Mouse (Mus musculus): Measurements from ENCODE around the gene Akt3. TPM values are rescaled to one million over a fixed set of nuclear protein-coding genes. Genes with fewer than 3 reads are reported as not detected.

Gene Akt3
- polyA plus RNA-seq, 1 experiment from 2014 or later, result 1.7 TPM

- Histone ChIP-seq H3K36me3 (ENCODE audit: control insufficient read depth, insufficient read depth) (no peaks in the 10 kb centered on the region), H3K27me3 (replicated peaks; ENCODE audit: control insufficient read depth, insufficient read depth, low read length) (no peaks in the 10 kb centered on the region), H3K4me1 (replicated peaks; ENCODE audit: control insufficient read depth, insufficient read depth, low read length) (no peaks in the 10 kb centered on the region), H3K4me3 (ENCODE audit: low read depth, low read length) (no peak overlapping the region), H3K4me2 (replicated peaks; ENCODE audit: low read depth) (no peak overlapping the region), H3K9me3 (ENCODE audit: control insufficient read depth) (no peaks in the 10 kb centered on the region), H3K27ac (ENCODE audit: low read depth, low read length) (no peak overlapping the region), H3K9ac (ENCODE audit: low read depth, low read length) (no peak overlapping the region)
- TF ChIP-seq CTCF (IDR thresholded peaks at IDR 0.05; ENCODE audit: low read depth), result no peak
- ATAC-seq, result no peak
- 56% methylated on average over 1 of the region's 1 CpGs for WGBS
These were observed 63.7 kb downstream of the Akt3 start for GRCm38 (mm10) chr1:177194324-177194723.

GRCm38 (mm10) chr1:177191623-177192022 lies 66.4 kb downstream of the Akt3 start:
- no peak overlapping the region for H3K4me2 ChIP-seq (replicated peaks; ENCODE audit: low read depth)
- WGBS, result 74% methylated on average over 3 of the region's 3 CpGs
- H3K9ac ChIP-seq (ENCODE audit: low read depth, low read length), result no peak overlapping the region
- H3K4me1 ChIP-seq (replicated peaks; ENCODE audit: control insufficient read depth, insufficient read depth, low read length), result no peaks in the 10 kb centered on the region
- H3K27ac ChIP-seq (ENCODE audit: low read depth, low read length), result no peak overlapping the region
- ATAC-seq, result no peak
- no peaks in the 10 kb centered on the region for H3K27me3 ChIP-seq (replicated peaks; ENCODE audit: control insufficient read depth, insufficient read depth, low read length)
- H3K4me3 ChIP-seq (ENCODE audit: low read depth, low read length), result no peak overlapping the region
- H3K9me3 ChIP-seq (ENCODE audit: control insufficient read depth), result no peaks in the 10 kb centered on the region
- no peak for TF ChIP-seq CTCF (IDR thresholded peaks at IDR 0.05; ENCODE audit: low read depth)
- H3K36me3 ChIP-seq (ENCODE audit: control insufficient read depth, insufficient read depth), result no peaks in the 10 kb centered on the region

DNA sequence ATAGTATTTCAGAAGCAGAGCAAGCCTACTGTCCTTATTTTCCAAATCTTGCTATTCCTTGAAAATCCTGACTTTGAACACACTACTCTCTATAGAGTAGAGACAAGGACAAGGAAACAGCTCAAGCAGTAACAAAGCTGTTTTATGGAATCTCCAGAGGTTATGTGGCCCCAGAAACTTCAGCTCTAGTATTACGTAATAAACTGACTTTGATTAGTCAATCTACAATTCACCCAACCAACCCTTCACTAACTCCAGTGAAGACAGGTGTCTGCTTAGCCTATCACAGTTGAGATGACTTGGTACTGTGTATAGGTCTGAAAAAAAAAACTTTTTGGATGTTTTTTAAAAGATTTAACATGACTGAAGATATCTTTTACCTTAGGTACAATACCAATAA lies 67.6 kb downstream of the Akt3 start:
- H3K4me2 ChIP-seq (replicated peaks; ENCODE audit: low read depth), result no peak overlapping the region
- H3K27ac ChIP-seq (ENCODE audit: low read depth, low read length), result no peak overlapping the region
- no peak for TF ChIP-seq CTCF (IDR thresholded peaks at IDR 0.05; ENCODE audit: low read depth)
- no peak for ATAC-seq
- no peaks in the 10 kb centered on the region for H3K36me3 ChIP-seq (ENCODE audit: control insufficient read depth, insufficient read depth)
- no peaks in the 10 kb centered on the region for H3K9me3 ChIP-seq (ENCODE audit: control insufficient read depth)
- H3K9ac ChIP-seq (ENCODE audit: low read depth, low read length), result no peak overlapping the region
- H3K4me3 ChIP-seq (ENCODE audit: low read depth, low read length), result no peak overlapping the region
- no peaks in the 10 kb centered on the region for H3K27me3 ChIP-seq (replicated peaks; ENCODE audit: control insufficient read depth, insufficient read depth, low read length)
- WGBS, result 82% methylated on average over 1 of the region's 1 CpGs
- H3K4me1 ChIP-seq (replicated peaks; ENCODE audit: control insufficient read depth, insufficient read depth, low read length), result no peaks in the 10 kb centered on the region

GRCm38 (mm10) chr1:177188708-177189107 lies 69.3 kb downstream of the Akt3 start:
- H3K4me2 ChIP-seq (replicated peaks; ENCODE audit: low read depth), result no peak overlapping the region
- H3K4me1 ChIP-seq (replicated peaks; ENCODE audit: control insufficient read depth, insufficient read depth, low read length), result no peaks in the 10 kb centered on the region
- H3K27me3 ChIP-seq (replicated peaks; ENCODE audit: control insufficient read depth, insufficient read depth, low read length), result no peaks in the 10 kb centered on the region
- no peaks in the 10 kb centered on the region for H3K36me3 ChIP-seq (ENCODE audit: control insufficient read depth, insufficient read depth)
- H3K9me3 ChIP-seq (ENCODE audit: control insufficient read depth), result no peaks in the 10 kb centered on the region
- no peak overlapping the region for H3K9ac ChIP-seq (ENCODE audit: low read depth, low read length)
- no peak overlapping the region for H3K27ac ChIP-seq (ENCODE audit: low read depth, low read length)
- no peak overlapping the region for H3K4me3 ChIP-seq (ENCODE audit: low read depth, low read length)
- no peak for ATAC-seq
- TF ChIP-seq CTCF (IDR thresholded peaks at IDR 0.05; ENCODE audit: low read depth), result peak; percentile 88
- 23% methylated on average over 3 of the region's 3 CpGs for WGBS

DNA sequence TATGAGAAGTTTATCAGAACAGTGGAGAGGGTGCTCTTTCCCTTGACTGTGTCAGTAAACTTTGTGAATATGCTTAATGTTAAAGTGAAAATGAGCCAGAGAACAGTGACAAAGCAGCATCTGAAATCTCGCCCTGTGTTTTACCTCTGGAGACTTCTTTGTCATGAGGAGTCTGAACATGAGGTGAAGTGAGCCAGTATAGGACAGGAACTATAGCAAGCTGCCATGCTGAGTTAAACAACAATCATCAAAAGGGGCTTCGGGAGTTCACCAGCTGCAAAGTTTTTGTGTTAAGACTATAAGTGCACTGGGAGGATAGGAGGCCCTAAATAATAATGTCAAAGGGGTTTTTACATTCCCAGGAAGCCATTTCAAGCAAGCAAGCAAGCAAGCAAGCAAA lies 71.3 kb downstream of the Akt3 start:
- no peaks in the 10 kb centered on the region for H3K9me3 ChIP-seq (ENCODE audit: control insufficient read depth)
- no peak overlapping the region for H3K27ac ChIP-seq (ENCODE audit: low read depth, low read length)
- H3K27me3 ChIP-seq (replicated peaks; ENCODE audit: control insufficient read depth, insufficient read depth, low read length), result no peaks in the 10 kb centered on the region
- no peak overlapping the region for H3K4me2 ChIP-seq (replicated peaks; ENCODE audit: low read depth)
- no peak for TF ChIP-seq CTCF (IDR thresholded peaks at IDR 0.05; ENCODE audit: low read depth)
- 76% methylated on average over 2 of the region's 2 CpGs for WGBS
- H3K36me3 ChIP-seq (ENCODE audit: control insufficient read depth, insufficient read depth), result no peaks in the 10 kb centered on the region
- ATAC-seq, result no peak
- H3K4me1 ChIP-seq (replicated peaks; ENCODE audit: control insufficient read depth, insufficient read depth, low read length), result no peaks in the 10 kb centered on the region
- H3K4me3 ChIP-seq (ENCODE audit: low read depth, low read length), result no peak overlapping the region
- H3K9ac ChIP-seq (ENCODE audit: low read depth, low read length), result no peak overlapping the region

GRCm38 (mm10) chr1:177179635-177180034 lies 78.4 kb downstream of the Akt3 start:
- Histone ChIP-seq H3K9me3 (ENCODE audit: control insufficient read depth) (no peaks in the 10 kb centered on the region), H3K27ac (ENCODE audit: low read depth, low read length) (no peak overlapping the region), H3K27me3 (replicated peaks; ENCODE audit: control insufficient read depth, insufficient read depth, low read length) (no peaks in the 10 kb centered on the region), H3K4me2 (replicated peaks; ENCODE audit: low read depth) (no peak overlapping the region), H3K4me3 (ENCODE audit: low read depth, low read length) (no peak overlapping the region), H3K9ac (ENCODE audit: low read depth, low read length) (no peak overlapping the region), H3K4me1 (replicated peaks; ENCODE audit: control insufficient read depth, insufficient read depth, low read length) (no peaks in the 10 kb centered on the region), H3K36me3 (ENCODE audit: control insufficient read depth, insufficient read depth) (no peaks in the 10 kb centered on the region)
- no peak for TF ChIP-seq CTCF (IDR thresholded peaks at IDR 0.05; ENCODE audit: low read depth)
- 86% methylated on average over 2 of the region's 2 CpGs for WGBS
- ATAC-seq, result no peak

DNA sequence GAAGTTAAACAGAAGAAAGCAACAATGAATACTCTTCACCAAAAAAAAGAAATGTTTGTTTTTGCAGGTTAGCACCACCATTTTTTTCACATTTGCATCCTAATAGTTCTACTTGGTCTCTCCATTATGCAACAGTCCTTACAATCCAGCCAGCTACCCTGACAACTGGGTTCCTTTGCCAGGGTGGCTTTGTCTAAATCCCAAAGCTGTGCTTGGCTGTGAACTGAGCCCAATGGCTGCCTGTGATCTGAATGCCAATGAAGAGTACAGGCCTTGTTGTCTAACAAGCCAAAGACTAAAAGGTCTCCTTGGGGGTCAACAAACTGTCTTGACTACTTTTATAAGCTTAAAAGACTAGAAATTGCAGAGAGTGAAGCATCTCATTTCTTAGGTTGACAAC lies 82.6 kb downstream of the Akt3 start:
- Histone ChIP-seq H3K4me2 (replicated peaks; ENCODE audit: low read depth) (no peak overlapping the region), H3K9me3 (ENCODE audit: control insufficient read depth) (no peaks in the 10 kb centered on the region), H3K27ac (ENCODE audit: low read depth, low read length) (no peak overlapping the region), H3K36me3 (ENCODE audit: control insufficient read depth, insufficient read depth) (no peaks in the 10 kb centered on the region), H3K9ac (ENCODE audit: low read depth, low read length) (no peak overlapping the region), H3K4me1 (replicated peaks; ENCODE audit: control insufficient read depth, insufficient read depth, low read length) (no peaks in the 10 kb centered on the region), H3K27me3 (replicated peaks; ENCODE audit: control insufficient read depth, insufficient read depth, low read length) (no peaks in the 10 kb centered on the region), H3K4me3 (ENCODE audit: low read depth, low read length) (no peak overlapping the region)
- no peak for ATAC-seq
- no peak for TF ChIP-seq CTCF (IDR thresholded peaks at IDR 0.05; ENCODE audit: low read depth)
